Mouse (Mus musculus): ENCODE measurements around the gene Vps29.

Gene Vps29

DNA sequence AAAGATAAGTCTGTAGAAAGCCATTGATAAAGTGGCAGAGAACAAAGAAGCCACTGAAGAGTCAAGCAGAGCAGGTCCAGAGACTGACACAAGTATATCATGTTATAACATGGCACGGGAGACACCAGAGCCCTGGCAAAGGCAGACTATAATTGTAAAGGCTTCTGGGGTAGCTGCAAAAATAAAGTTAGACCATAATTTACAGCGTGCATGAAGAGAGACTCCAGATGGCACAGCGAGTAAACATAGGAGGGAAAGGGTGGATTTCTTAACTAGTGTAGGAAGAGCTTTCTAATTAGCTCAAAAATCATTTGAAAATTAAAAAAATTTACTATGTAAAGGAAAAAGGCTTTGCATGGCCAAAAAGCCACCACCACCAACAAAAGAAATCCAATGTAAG, 26.9 kb upstream of the Vps29 start:
- in situ Hi-C loops (cut with MboI; ENCODE audit: low pct_unique_long_range_greater_than_20kb in 1 of 2, low sequenced_read_pairs in 2 of 2, unreplicated experiment in 1 of 2): no loop called here

DNA sequence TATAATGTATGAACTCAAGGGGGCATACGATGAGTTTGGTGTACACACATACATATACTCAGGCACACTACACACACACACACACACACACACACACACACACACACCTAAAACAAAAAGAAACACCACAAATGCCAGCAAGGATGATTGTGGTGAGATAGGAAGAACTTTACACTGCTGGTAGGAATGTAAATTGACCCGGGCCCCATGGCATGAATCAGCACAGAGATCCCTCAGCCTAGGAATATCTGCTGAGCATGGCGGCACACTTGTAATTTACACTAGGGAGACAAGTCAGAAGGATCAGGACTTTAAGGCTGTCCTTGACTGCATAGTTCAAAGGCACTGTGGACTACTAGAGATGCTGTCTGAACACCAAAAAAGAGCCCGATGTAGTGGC, 23.9 kb upstream of the Vps29 start:
- in situ Hi-C loops (cut with MboI; ENCODE audit: low pct_unique_long_range_greater_than_20kb in 1 of 2, low sequenced_read_pairs in 2 of 2, unreplicated experiment in 1 of 2): loop anchor here in 1 of 2 experiments (5.0 kb wide), 1 partner anchor 63 kb away; no protein-coding TSS in a partner anchor

DNA sequence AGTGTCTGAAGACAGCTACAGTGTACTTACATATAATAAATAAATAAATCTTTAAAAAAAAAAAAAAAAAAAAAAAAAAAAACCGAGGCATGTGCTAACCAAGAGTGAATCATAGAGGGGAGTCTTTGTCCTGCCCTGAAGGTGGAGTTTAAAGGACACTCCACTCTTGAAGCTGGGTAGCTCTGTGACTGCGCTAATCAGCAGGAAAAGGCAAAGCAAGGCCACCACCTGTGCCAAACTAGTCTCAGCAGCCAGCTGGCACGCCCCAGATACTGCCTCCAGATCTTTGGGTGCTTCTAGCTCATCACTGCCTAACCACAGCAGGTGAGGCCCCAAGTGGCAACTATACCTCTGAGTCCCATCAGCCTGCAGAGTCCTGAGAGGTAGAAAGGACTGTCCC, 19.5 kb upstream of the Vps29 start:
- in situ Hi-C loops (cut with MboI; ENCODE audit: low pct_unique_long_range_greater_than_20kb in 1 of 2, low sequenced_read_pairs in 2 of 2, unreplicated experiment in 1 of 2): loop anchor here in 1 of 2 experiments (5.0 kb wide), 1 partner anchor 67 kb away; no protein-coding TSS in a partner anchor

DNA sequence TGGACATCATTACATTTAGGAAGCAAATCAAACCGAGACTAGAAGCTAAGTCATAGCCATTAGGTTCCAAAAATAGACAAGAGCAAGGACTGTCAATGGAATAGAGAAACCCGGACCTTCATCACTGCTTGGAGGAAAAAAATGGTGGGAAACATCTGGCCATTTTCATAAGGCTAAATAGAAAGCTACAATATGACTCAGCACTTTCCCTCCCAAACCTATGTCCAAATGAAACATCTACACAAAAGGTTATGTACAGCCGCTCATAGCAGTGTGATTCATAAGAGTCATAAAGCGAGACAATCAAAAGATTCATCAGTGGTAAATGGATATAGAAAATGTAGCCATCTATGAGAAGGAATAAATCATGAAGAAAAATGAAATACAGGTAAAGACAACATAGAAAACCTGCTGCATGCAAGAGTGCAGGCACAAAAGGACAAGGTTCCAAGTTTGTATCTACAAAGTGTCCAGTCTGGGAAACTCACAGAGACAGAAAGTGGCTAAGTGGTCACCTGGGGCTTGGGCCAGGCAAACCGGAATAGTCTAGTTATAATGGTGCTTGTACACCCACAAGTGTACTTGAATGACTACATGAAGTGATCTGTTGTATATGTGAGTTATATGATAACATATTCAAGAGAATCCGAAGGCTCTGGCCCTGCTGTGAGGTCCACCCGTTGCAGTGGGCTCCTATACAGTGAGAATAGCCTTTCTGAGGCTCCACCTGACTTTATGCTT, 17.4 kb upstream of the Vps29 start:
- in situ Hi-C loops (cut with MboI; ENCODE audit: low pct_unique_long_range_greater_than_20kb in 1 of 2, low sequenced_read_pairs in 2 of 2, unreplicated experiment in 1 of 2): no loop called here

GRCm38 (mm10) chr5:122342874-122343273, 11.3 kb upstream of the Vps29 start:
- in situ Hi-C loops (cut with MboI; ENCODE audit: low pct_unique_long_range_greater_than_20kb in 1 of 2, low sequenced_read_pairs in 2 of 2, unreplicated experiment in 1 of 2): no loop called here

DNA sequence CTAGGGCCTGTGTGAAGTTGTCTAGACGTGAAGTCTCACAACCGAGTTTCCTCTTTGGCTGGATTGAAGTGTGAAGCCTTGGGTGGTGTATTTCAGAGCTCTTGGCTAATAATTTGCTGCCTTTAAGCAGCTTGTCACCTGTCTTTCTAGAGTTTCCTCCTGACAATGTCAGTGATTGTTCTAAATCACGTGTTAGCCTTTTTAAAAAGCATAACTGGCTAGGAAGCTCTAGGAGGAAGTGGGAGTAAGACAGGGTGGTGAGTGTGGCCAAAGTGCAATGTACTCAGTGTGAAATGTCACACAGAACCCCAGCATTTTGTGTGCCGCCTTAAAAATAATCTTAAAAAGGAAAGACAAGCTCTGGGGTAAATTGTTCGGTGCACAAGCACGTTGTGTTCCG, 10.4 kb upstream of the Vps29 start:
- in situ Hi-C loops (cut with MboI; ENCODE audit: low pct_unique_long_range_greater_than_20kb in 1 of 2, low sequenced_read_pairs in 2 of 2, unreplicated experiment in 1 of 2): no loop called here

DNA sequence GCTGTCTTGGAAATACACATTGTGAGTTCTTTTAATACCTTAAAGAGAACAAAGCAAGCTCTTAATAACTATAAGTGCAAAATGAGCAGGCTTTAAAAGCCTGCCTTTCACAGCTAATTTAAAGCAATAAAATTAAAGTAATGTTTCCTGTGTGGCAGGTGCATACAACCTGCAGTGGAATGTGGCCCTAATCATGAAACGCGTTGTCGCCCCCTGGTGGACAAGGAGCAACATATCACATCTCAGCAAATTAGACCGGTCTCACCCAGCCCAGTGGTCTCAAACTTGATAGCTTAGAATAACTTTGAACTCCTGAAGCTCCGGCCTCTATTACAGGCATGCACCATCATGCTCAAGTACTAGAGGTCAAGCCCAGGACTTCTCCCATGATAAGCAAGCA, 9.9 kb upstream of the Vps29 start:
- in situ Hi-C loops (cut with MboI; ENCODE audit: low pct_unique_long_range_greater_than_20kb in 1 of 2, low sequenced_read_pairs in 2 of 2, unreplicated experiment in 1 of 2): no loop called here

GRCm38 (mm10) chr5:122345777-122346176, 8.4 kb upstream of the Vps29 start:
- in situ Hi-C loops (cut with MboI; ENCODE audit: low pct_unique_long_range_greater_than_20kb in 1 of 2, low sequenced_read_pairs in 2 of 2, unreplicated experiment in 1 of 2): loop anchor here in 1 of 2 experiments (5.0 kb wide), 1 partner anchor 78 kb away; no protein-coding TSS in a partner anchor

DNA sequence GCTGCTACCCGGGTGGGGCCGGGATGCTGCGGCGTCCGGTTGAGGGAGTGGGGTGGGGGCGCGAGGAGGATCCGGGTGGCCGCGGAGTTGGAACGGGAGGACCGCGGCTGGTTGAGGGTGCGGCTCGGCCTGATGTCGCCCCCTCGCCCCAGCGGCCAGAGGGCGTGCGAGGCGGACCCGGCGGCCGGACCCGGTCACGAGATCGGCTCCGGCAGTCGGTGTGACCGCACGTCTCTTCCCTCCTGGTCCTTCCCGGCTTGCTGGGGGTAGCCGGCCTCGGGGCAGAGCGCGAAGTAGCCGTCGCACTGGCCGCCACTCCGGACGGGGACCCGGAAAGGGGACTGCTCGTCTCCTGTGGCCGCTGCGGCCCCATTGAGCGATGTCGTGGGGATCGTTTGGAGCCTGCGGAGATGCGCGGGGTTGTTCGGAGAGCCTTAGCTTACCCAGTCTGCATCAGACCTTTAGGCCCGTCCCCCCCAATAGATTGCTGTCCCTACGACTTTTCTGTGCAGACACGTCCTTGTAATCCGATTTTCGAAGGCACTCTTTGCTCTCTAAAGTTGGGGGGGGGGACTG, 411 bp downstream of the Vps29 start:
- in situ Hi-C loops (cut with MboI; ENCODE audit: low pct_unique_long_range_greater_than_20kb in 1 of 2, low sequenced_read_pairs in 2 of 2, unreplicated experiment in 1 of 2): no loop called here

- in situ Hi-C loops (cut with MboI; ENCODE audit: low pct_unique_long_range_greater_than_20kb in 1 of 2, low sequenced_read_pairs in 2 of 2, unreplicated experiment in 1 of 2): no loop called here
These were observed 17.5 kb downstream of the Vps29 start, which contains the start of gene Gpn3 for GRCm38 (mm10) chr5:122371591-122372191. Gene Gpn3, plus strand, starts transcription at chr5:122371876.

DNA sequence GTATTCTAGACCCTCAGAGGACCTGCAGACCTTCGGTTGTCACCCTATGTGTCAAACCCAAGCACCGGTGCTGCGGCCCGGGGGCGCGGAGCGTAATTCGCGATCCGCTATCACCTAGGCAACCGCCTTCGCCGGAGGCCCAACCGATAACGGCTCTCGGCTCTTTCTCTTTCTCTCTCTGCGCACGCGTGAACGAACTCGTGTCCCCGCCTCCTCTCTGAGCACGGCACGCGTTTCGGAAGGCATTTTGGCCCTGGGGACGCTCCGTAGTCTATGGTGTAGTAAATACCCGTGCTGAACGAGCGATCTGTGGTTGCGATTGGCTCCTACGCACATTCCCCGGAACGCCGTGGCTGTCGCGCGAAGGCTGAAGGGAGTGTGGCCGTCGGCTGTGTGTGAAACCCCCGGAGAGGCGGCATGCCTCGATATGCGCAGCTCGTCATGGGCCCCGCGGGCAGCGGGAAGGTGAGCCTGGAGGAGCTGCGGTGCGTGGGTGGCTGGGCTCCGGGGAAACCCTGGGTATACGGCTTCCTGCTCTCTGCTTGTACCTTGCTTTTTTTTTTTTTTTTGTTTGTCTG, 18.1 kb downstream of the Vps29 start, which contains the start of gene Fam216a:
Fam216a (minus strand) TSS at position 173 of the 578 bp plus-strand sequence.
- in situ Hi-C loops (cut with MboI; ENCODE audit: low pct_unique_long_range_greater_than_20kb in 1 of 2, low sequenced_read_pairs in 2 of 2, unreplicated experiment in 1 of 2): no loop called here

DNA sequence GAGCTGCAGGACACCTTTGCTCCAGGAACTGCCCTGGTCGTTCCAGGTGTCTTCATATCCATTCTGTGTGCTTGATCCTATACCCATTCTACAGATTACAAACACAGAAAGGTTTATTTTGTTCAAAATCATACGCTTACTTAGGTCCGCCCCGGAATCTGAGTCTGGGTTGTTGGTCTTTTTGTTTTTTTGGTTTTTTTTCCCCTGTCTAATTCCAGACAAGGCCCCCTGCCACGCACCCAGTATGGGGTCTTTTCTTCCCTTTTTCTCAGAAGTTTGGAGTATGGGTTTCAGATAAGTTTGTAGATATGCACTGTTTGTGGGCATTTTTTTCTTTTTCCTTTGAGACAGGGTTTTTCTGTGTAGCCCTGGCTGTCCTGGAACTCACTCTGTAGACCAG, 18.7 kb downstream of the Vps29 start:
- in situ Hi-C loops (cut with MboI; ENCODE audit: low pct_unique_long_range_greater_than_20kb in 1 of 2, low sequenced_read_pairs in 2 of 2, unreplicated experiment in 1 of 2): no loop called here

DNA sequence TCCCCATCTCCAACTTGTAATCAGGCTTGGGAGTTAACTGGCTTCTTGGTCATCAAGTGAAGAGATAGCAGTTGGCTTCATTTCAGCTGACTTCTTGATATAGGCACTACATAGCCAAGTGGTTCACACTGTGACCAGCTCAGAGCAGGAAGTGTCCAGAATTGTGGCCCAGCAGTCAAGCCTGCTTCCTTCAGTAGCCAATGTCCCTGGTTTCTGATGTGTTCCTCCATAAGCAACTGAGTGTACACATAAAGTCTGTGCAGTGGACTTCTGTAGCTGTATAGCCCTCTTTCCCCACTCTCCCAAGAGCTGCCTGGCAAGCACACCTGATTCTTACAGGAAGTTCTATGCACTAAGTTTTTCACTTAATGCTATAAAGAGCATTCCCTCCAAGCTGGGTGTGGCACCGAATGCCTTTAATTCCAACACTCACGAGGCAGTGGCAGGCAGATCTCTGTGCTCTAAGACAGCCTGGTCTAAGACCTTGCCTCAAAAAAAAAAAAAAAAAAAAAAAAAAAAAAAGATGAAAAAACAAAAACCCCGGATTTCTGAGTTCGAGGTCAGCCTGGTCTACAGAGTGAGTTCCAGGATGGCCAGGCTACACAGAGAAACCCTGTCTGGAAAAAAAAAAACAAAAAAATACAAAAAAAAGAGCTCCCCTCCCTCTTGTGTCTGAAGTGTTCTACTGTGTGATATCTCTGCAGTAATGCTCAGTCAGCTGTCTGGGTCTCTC, 23.1 kb downstream of the Vps29 start:
- in situ Hi-C loops (cut with MboI; ENCODE audit: low pct_unique_long_range_greater_than_20kb in 1 of 2, low sequenced_read_pairs in 2 of 2, unreplicated experiment in 1 of 2): no loop called here

DNA sequence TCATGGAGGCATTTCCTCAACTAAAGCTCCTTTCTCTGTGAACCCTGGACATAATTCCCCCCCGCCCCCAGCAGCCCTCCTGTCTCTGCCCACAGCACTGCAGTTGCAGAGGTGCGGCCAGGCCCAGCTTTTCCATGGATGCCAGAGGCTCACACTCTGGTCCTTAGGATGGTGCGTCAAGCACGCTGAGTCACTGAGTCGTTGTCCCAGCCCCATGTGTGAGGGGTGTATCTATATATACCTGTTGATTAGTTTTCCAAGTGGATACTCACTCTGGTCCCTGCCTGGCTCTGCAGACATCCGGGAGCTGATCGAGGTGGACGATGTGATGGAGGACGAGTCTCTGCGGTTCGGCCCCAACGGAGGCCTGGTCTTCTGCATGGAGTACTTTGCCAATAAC, 24.0 kb downstream of the Vps29 start:
- in situ Hi-C loops (cut with MboI; ENCODE audit: low pct_unique_long_range_greater_than_20kb in 1 of 2, low sequenced_read_pairs in 2 of 2, unreplicated experiment in 1 of 2): no loop called here

- in situ Hi-C loops (cut with MboI; ENCODE audit: low pct_unique_long_range_greater_than_20kb in 1 of 2, low sequenced_read_pairs in 2 of 2, unreplicated experiment in 1 of 2): no loop called here
These were observed 25.4 kb downstream of the Vps29 start for GRCm38 (mm10) chr5:122379374-122380155.

GRCm38 (mm10) chr5:122390006-122390405, 35.8 kb downstream of the Vps29 start:
- in situ Hi-C loops (cut with MboI; ENCODE audit: low pct_unique_long_range_greater_than_20kb in 1 of 2, low sequenced_read_pairs in 2 of 2, unreplicated experiment in 1 of 2): no loop called here

- in situ Hi-C loops (cut with MboI; ENCODE audit: low pct_unique_long_range_greater_than_20kb in 1 of 2, low sequenced_read_pairs in 2 of 2, unreplicated experiment in 1 of 2): no loop called here
These were observed 36.5 kb downstream of the Vps29 start for GRCm38 (mm10) chr5:122390671-122391070.

GRCm38 (mm10) chr5:122391178-122391785, 37.1 kb downstream of the Vps29 start:
- in situ Hi-C loops (cut with MboI; ENCODE audit: low pct_unique_long_range_greater_than_20kb in 1 of 2, low sequenced_read_pairs in 2 of 2, unreplicated experiment in 1 of 2): no loop called here

Measured in mouse embryonic stem cell (cell line).